Mouse (Mus musculus): ENCODE measurements around the gene Gpr22.

The Gpr22 gene

GRCm38 (mm10) chr12:31665999-31666398 lies 47.7 kb downstream of the Gpr22 start:
- DNase-seq, result no peak

Measured in kidney, postnatal 10 days (tissue).